Mouse (Mus musculus) erythroblast, embryonic 14.5 days (primary cell): Measurements from ENCODE around the gene Trim15. TPM values are rescaled to one million over a fixed set of nuclear protein-coding genes. Genes with fewer than 3 reads are reported as not detected.

Source experiments
- H3K27me3 ChIP-seq: 2 replicates; pipeline ENCODE4 v1.6.1; 2012; ENCODE audit warnings: inconsistent platforms; ENCODE audit not compliant: control insufficient read depth
- H3K36me3 ChIP-seq: 2 replicates; pipeline ENCODE4 v1.6.1; 2012; ENCODE audit warnings: mild to moderate bottlenecking, inconsistent platforms; ENCODE audit not compliant: control insufficient read depth
- H3K4me1 ChIP-seq: 2 replicates; pipeline ENCODE4 v1.6.1; 2012; ENCODE audit warnings: inconsistent platforms; ENCODE audit not compliant: control insufficient read depth
- H3K4me3 ChIP-seq: replicated peaks from 2 replicates; pipeline ENCODE3; 2012; ENCODE audit warnings: moderate library complexity, mild to moderate bottlenecking, inconsistent platforms
- H3K9me3 ChIP-seq: 2 replicates; pipeline ENCODE4 v1.6.1; 2012; ENCODE audit warnings: low read length, inconsistent platforms, mixed read lengths; ENCODE audit not compliant: control insufficient read depth
- GATA1 ChIP-seq: IDR thresholded peaks from 2 replicates; pipeline ENCODE4 v1.6.1; 2012; ENCODE audit warnings: low read length, inconsistent platforms, mixed read lengths
- TAL1 ChIP-seq: IDR thresholded peaks from 3 replicates; pipeline ENCODE4 v1.6.1; 2012; ENCODE audit warnings: low read length, inconsistent platforms, mixed read lengths
- polyA plus RNA-seq: library from polyadenylated mRNA; stranded (reverse); fragments of >175 nt; gene quantifications from 2 replicates; pipeline ENCODE4 v1.2.3, GENCODE M21; 2012

Trim15 gene
- polyA plus RNA-seq, 1 experiment, result 0.08 TPM

- H3K27me3 ChIP-seq, result no peaks in the 10 kb centered on the region
- TF ChIP-seq TAL1 (no peak), GATA1 (no peak)
- H3K4me3 ChIP-seq, result no peak within 1 kb of the TSS
- no peaks in the 10 kb centered on the region for H3K9me3 ChIP-seq
- no peaks in the 10 kb centered on the region for H3K36me3 ChIP-seq
- H3K4me1 ChIP-seq, result no peaks in the 10 kb centered on the region
These were observed 55.1 kb downstream of the Trim15 start, which contains the start of gene H2-M10.6 for GRCm38 (mm10) chr17:36811871-36812270. TSS of gene H2-M10.6 (plus strand) at chr17:36812171.

Other genes with a start within 250 kb of the Trim15 start
- gene H2-M9, start 224.5 kb downstream of the Trim15 start, polyA plus RNA-seq, result not detected in 2 replicates
- not detected in 2 replicates for gene H2-M1, start 195.0 kb downstream of the Trim15 start, polyA plus RNA-seq
- not detected in 2 replicates for gene H2-M10.5, start 94.3 kb downstream of the Trim15 start, polyA plus RNA-seq
- not detected in 2 replicates for gene H2-M10.6, start 55.0 kb downstream of the Trim15 start, polyA plus RNA-seq
- 2.5 and 2.7 TPM in 2 replicates for gene Trim26, start 30.1 kb downstream of the Trim15 start, polyA plus RNA-seq
- gene Trim10, start 2.4 kb upstream of the Trim15 start, polyA plus RNA-seq, result 33.1 and 48.3 TPM in 2 replicates
- not detected in 2 replicates for gene Trim40, start 22.9 kb upstream of the Trim15 start, polyA plus RNA-seq
- 0.02 TPM in 1 of 2 replicates, not detected in the other for gene Trim31, start 30.9 kb upstream of the Trim15 start, polyA plus RNA-seq
- gene Rnf39, start 75.7 kb upstream of the Trim15 start, polyA plus RNA-seq, result not detected in 2 replicates
- gene Ppp1r11, start 84.5 kb upstream of the Trim15 start, polyA plus RNA-seq, result 7.6 and 9.0 TPM in 2 replicates
- 0.28 and 0.48 TPM in 2 replicates for gene Znrd1, start 91.3 kb upstream of the Trim15 start, polyA plus RNA-seq
- 0.04 and 0.07 TPM in 2 replicates for gene Znrd1as, start 91.4 kb upstream of the Trim15 start, polyA plus RNA-seq
- not detected in 2 replicates for gene 2410137M14Rik, start 114.0 kb upstream of the Trim15 start, polyA plus RNA-seq
- not detected in 2 replicates for gene H2-M5, start 122.3 kb upstream of the Trim15 start, polyA plus RNA-seq
- not detected in 2 replicates for gene Zfp57, start 134.0 kb upstream of the Trim15 start, polyA plus RNA-seq
- gene Mog, start 156.2 kb upstream of the Trim15 start, polyA plus RNA-seq, result not detected in 2 replicates
- 0.08 TPM in 1 of 2 replicates, not detected in the other for gene Gabbr1, start 178.8 kb upstream of the Trim15 start, polyA plus RNA-seq
- gene Olfr90, start 221.3 kb upstream of the Trim15 start, polyA plus RNA-seq, result not detected in 2 replicates
- 0.04 TPM in 1 of 2 replicates, not detected in the other for gene Olfr91, start 231.1 kb upstream of the Trim15 start, polyA plus RNA-seq